Mouse (Mus musculus): ENCODE measurements around the gene Pik3r1.

DNA sequence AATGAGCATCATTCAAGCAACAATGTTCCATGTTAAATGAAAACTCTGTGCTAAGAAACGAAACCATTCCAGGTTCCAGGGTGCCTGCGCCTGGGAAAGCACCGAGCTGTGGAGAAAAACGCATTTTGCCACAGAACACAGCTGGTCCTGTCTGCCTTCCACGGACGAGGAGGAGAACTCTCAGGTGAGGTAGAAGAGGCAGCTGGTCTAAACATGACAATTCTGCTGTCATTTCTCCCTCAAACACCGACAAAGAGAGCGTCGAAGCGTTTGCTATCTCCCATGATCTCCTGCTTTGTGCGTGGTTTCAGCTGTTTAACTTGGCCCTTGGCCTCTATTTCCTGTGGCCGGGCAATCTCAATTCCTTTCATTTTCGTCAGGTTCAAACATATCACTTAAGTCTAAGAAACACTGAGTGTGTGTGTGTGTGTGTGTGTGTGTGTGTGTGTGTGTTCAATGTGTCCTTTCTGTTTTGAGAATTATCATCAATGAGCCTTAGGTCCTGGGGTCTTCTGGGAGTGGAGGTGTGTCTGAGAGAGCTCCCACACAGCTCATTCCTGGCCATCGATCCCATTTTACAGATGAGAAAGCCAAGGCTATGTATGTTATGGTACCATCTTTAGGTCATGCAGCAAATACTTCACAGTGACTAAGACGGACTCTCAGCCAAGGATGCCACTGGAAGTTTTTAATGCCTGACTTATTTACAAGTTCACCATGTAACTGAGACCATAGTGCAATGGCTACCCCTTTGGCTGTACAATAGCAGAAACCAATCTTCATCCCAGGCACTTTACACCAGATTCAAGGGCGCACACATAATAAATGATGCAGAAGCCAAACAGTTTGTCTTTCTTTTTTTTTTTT is 31.3 kb downstream of the Pik3r1 start:
- TF ChIP-seq POLR2A (IDR thresholded peaks at IDR 0.05; ENCODE audit: borderline replicate concordance, extremely low read depth, low read depth, low read length), result no peak
- TF ChIP-seq CTCF (IDR thresholded peaks at IDR 0.05; ENCODE audit: insufficient read depth, low read length), result no peak
